Mouse (Mus musculus) forebrain, postnatal 0 days (tissue): Measurements from ENCODE around the gene Mapkapk3. TPM values are rescaled to one million over a fixed set of nuclear protein-coding genes. Genes with fewer than 3 reads are reported as not detected.
A peak's percentile ranks its signal among the peaks of the same experiment; 100 is the strongest.

Experiments used
- ATAC-seq: fragments of 200-750 bp; cut with Nextera tagmentation; 2 replicates; pipeline ENCODE4 v1.8.0; 2017; ENCODE audit warnings: mild to moderate bottlenecking, moderate library complexity
- DNase-seq: peaks from one replicate; pipeline ENCODE4 v3.0.0-alpha.2; 2015
- H3K27ac ChIP-seq: fragments of 300-500 bp; sonication (generic); 2 replicates; pipeline ENCODE4 v1.5.1; 2014; ENCODE audit warnings: low read depth, mild to moderate bottlenecking, antibody characterized with exemption, low read length, moderate library complexity, mixed read lengths
- H3K27me3 ChIP-seq: fragments of 300-500 bp; sonication (generic); 2 replicates; pipeline ENCODE4 v1.6.1; 2014; ENCODE audit warnings: mild to moderate bottlenecking, low read length, mixed read lengths; ENCODE audit not compliant: insufficient read depth
- H3K36me3 ChIP-seq: fragments of 300-500 bp; sonication (generic); 2 replicates; pipeline ENCODE4 v1.6.1; 2014; ENCODE audit warnings: mild to moderate bottlenecking, moderate library complexity; ENCODE audit not compliant: insufficient read depth
- H3K4me1 ChIP-seq: fragments of 300-500 bp; sonication (generic); 2 replicates; pipeline ENCODE4 v1.6.1; 2014; ENCODE audit warnings: antibody characterized with exemption; ENCODE audit not compliant: insufficient read depth
- H3K4me2 ChIP-seq: fragments of 300-500 bp; sonication (generic); 2 replicates; pipeline ENCODE4 v1.6.1; 2014; ENCODE audit warnings: low read depth, mild to moderate bottlenecking, moderate library complexity
- H3K4me3 ChIP-seq: fragments of 300-500 bp; sonication (generic); 2 replicates; pipeline ENCODE4 v1.5.1; 2014; ENCODE audit warnings: low read depth, low read length, mixed read lengths
- H3K9ac ChIP-seq: fragments of 300-500 bp; sonication (generic); 2 replicates; pipeline ENCODE4 v1.6.1; 2014; ENCODE audit warnings: mild to moderate bottlenecking
- H3K9me3 ChIP-seq: fragments of 300-500 bp; sonication (generic); 2 replicates; pipeline ENCODE4 v1.6.1; 2016; ENCODE audit warnings: low read length
- CTCF ChIP-seq: sonication (generic); IDR thresholded peaks from 2 replicates; pipeline ENCODE4 v1.5.1; 2016; ENCODE audit warnings: antibody characterized with exemption, control low read depth, low read depth
- WGBS: fragments of 180-500 bp; shearing (Covaris S2); extraction: QIAGEN DNeasy Blood & Tissue Kit; methylation state at CpG from one replicate; pipeline ENCODE4 v1.1.7; 2014; 5-methylcytosine and 5-hydroxymethylcytosine counted together
- polyA plus RNA-seq: library from polyadenylated mRNA; unstranded; fragments of >200 nt; fragmentation: Nextera tagmentation; extraction: Ambion mirVana; gene quantifications from 2 replicates; pipeline ENCODE4 v1.2.1, GENCODE M21; 2015
- total RNA-seq: library from RNA; depleted of rRNA; stranded (reverse); fragments of >200 nt; gene quantifications from 2 replicates; pipeline ENCODE4 v1.2.3, GENCODE M21; 2014

Gene Mapkapk3
- total and polyA plus RNA-seq, 2 experiments from 2014 or later, result 1.5 to 1.6 TPM

DNA sequence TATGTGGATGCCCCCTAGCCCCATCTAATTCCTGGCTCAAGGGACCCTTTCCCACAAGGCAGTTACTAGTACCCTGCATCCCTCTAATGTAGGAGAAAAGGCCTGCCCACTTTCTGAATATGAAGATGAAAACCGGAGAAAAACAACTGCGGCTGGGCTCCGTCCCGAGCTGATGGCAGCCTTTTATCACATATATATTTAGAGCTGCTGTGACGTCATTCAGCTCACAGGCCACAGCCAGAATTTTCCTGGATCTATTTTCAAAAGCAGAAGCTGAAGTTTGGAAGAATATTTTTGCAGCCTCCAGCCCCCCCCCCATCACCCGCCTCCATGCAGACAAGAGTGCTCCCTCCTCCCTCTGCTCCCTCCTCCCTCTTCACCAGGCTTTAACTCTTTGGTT lies 30.1 kb downstream of the Mapkapk3 start:
- H3K4me2 ChIP-seq, result no peak overlapping the region
- no peak overlapping the region; the same call in 1 of the 2 replicates for H3K9ac ChIP-seq
- no peak overlapping the region for H3K4me3 ChIP-seq
- no peaks in the 10 kb centered on the region for H3K36me3 ChIP-seq
- ATAC-seq (peak; percentile 63), DNase-seq (peak; percentile 77)
- H3K27ac ChIP-seq, result peak overlapping the region; percentile 83
- 32% methylated on average over 6 of the region's 6 CpGs for WGBS
- H3K4me1 ChIP-seq, result peaks cover 22% of the 10 kb centered on the region
- TF ChIP-seq CTCF, result no peak
- H3K9me3 ChIP-seq, result no peaks in the 10 kb centered on the region
- no peaks in the 10 kb centered on the region for H3K27me3 ChIP-seq

DNA sequence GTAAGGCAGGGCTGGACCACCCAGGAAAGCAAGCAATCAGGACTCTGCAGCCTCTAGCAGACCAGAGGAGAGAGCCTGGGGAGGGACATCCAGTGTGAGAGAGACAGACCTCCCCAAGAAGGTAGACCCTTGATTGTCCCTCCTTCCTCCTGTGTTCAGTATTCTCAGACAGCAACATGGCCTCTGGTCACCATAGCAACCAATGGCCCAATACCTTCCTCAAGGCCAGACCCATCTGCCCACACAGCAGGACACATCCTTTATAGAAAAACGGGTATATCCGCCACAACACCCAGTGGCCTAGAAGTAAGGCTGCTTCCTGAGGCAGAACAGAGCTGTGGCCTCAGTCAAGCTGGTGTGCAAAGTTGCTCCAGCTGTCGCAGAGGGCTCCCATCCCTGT lies 34.1 kb downstream of the Mapkapk3 start:
- H3K4me1 ChIP-seq, result peaks cover 44% of the 10 kb centered on the region
- 45% methylated on average over 3 of the region's 3 CpGs for WGBS
- H3K9me3 ChIP-seq, result no peaks in the 10 kb centered on the region
- no peak for TF ChIP-seq CTCF
- H3K4me3 ChIP-seq, result no peak overlapping the region
- H3K27me3 ChIP-seq, result no peaks in the 10 kb centered on the region
- no peak overlapping the region for H3K4me2 ChIP-seq
- H3K36me3 ChIP-seq, result no peaks in the 10 kb centered on the region
- no peak overlapping the region for H3K27ac ChIP-seq
- no peak overlapping the region for H3K9ac ChIP-seq
- no peak for ATAC-seq
- no peak for DNase-seq

DNA sequence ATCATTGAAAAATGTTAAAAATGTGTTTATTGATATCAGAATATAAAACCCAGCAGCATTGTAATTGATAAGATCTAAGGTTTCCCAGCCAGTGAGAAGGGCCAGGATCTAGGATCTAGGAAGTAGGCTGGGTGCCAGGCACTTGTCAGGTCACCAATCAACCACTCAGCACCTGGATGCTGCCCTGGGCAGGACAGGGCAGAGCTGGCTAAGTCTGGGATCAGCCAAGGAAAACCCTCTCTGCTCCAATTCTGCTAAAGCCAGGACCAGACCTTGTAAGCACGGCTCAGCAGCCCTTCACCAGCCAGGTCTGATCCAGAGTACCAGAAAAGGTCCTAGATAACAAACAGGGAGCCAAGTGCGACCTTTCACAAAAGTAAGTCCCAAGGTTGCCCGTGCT lies 34.8 kb downstream of the Mapkapk3 start:
- H3K4me3 ChIP-seq, result no peak overlapping the region
- no peaks in the 10 kb centered on the region for H3K36me3 ChIP-seq
- H3K9ac ChIP-seq, result no peak overlapping the region
- H3K27me3 ChIP-seq, result no peaks in the 10 kb centered on the region
- H3K4me1 ChIP-seq, result peaks cover 42% of the 10 kb centered on the region
- TF ChIP-seq CTCF, result no peak
- WGBS, result 81% methylated on average over 3 of the region's 3 CpGs
- no peak overlapping the region for H3K4me2 ChIP-seq
- peak overlapping the region; percentile 66; the same call in 1 of the 2 replicates for H3K27ac ChIP-seq
- no peaks in the 10 kb centered on the region for H3K9me3 ChIP-seq
- ATAC-seq (no peak), DNase-seq (no peak)

DNA sequence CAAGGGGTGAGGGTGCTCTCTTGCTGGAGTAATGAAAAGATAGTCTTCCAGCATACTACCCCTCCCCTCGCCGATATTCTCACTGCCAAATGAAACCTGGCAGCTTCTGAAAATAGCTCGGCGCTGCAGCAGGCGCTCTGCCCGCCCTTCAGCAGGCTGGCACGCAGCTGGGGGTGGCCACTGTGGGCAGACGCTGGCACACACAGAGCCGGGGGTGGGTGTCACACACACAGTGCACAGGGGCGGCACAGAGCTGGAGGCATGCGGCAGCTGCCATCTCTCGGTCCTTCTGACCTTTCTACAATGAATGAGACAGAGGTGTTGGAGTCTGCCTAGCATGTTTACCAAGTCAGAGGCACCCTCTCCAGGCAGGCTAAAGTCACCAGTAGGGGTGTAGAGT lies 35.2 kb downstream of the Mapkapk3 start:
- peak overlapping the region; percentile 23; the same call in 1 of the 2 replicates for H3K9ac ChIP-seq
- H3K36me3 ChIP-seq, result no peaks in the 10 kb centered on the region
- H3K4me1 ChIP-seq, result peaks cover 40% of the 10 kb centered on the region
- TF ChIP-seq CTCF, result peak; percentile 23
- peak overlapping the region; percentile 66 for H3K27ac ChIP-seq
- no peaks in the 10 kb centered on the region for H3K9me3 ChIP-seq
- 21% methylated on average over 12 of the region's 12 CpGs for WGBS
- H3K4me2 ChIP-seq, result peak overlapping the region; percentile 36
- DNase-seq, result peak; percentile 81
- H3K27me3 ChIP-seq, result no peaks in the 10 kb centered on the region
- H3K4me3 ChIP-seq, result no peak overlapping the region
- peak; percentile 89 for ATAC-seq

DNA sequence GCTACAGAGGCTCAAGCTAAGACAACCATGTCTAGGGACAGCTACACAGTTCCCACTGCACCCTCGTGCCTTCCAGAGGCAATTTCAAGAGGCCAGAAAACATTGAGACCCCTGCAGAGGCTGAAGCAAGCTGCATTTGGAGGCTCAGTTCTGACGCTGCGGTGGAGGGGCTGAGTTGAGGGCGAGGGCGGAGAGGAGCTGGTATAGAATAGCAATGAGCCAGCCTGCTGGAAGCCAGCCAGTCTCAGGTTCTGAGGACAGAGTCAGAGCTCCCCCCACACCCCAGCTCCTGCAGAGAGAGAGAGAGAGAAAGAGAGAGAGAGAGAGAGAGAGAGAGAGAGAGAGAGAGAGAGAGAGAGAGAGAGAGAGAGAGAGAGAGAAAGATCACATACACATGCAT lies 37.5 kb downstream of the Mapkapk3 start:
- Histone ChIP-seq H3K9me3 (no peaks in the 10 kb centered on the region), H3K4me3 (no peak overlapping the region), H3K9ac (no peak overlapping the region), H3K4me1 (peaks cover 35% of the 10 kb centered on the region), H3K27me3 (no peaks in the 10 kb centered on the region), H3K36me3 (no peaks in the 10 kb centered on the region), H3K4me2 (no peak overlapping the region), H3K27ac (peak overlapping the region; percentile 37)
- 2% methylated on average over 5 of the region's 5 CpGs for WGBS
- 0 out of 2 replicates have a peak, but pooled peaks have one; percentile 4 for TF ChIP-seq CTCF
- peak; percentile 65 for ATAC-seq
- peak; percentile 71 for DNase-seq

DNA sequence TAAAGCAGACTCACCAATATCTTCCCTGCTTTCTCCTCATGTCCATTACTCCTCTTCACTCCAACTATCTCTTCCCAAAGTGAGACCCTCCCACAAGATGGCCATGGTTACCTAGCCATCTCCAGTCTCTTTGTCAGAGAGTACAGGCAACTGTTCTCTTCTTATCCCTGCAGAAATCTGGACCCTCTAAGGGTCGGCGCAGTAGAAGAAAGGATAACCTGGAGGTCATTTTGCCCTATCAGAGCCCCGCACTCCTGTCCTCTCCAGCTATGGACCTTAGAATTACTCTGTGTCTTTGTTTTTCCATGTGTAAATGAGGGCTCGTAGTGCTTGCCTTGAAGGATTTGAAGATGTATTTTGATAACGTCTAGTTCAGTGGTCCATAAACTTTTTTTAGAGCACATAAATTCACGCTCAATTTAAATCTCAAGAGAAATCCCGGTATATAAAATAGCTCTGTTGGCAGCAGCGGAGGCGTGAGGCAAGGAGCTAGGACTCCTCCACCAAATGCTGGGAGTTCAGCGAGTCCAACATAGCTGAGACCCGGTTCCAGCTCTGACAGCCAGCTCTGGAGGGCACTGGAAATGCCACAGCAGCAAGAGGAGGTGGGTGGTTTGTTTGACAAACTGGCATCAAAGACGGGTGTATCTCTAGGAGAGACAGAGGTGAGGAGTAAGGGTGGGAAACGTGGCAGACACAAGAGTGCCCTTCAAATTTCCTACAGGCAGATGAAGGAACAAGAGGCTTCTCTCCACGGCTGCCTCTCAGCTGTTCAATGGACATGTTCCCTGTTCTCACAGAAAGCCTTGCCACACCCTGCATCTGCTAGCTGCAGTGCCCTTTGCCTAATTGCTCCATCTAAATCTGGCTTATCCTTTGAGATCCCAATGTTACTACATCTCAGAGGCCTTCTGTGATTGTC lies 39.0 kb downstream of the Mapkapk3 start:
- ATAC-seq (no peak), DNase-seq (no peak)
- Histone ChIP-seq H3K4me1 (peaks cover 35% of the 10 kb centered on the region), H3K27me3 (no peaks in the 10 kb centered on the region), H3K4me3 (no peak overlapping the region), H3K36me3 (no peaks in the 10 kb centered on the region), H3K9ac (no peak overlapping the region), H3K4me2 (no peak overlapping the region), H3K9me3 (no peaks in the 10 kb centered on the region), H3K27ac (peak overlapping the region; percentile 68)
- TF ChIP-seq CTCF, result no peak
- WGBS, result 64% methylated on average over 14 of the region's 14 CpGs

DNA sequence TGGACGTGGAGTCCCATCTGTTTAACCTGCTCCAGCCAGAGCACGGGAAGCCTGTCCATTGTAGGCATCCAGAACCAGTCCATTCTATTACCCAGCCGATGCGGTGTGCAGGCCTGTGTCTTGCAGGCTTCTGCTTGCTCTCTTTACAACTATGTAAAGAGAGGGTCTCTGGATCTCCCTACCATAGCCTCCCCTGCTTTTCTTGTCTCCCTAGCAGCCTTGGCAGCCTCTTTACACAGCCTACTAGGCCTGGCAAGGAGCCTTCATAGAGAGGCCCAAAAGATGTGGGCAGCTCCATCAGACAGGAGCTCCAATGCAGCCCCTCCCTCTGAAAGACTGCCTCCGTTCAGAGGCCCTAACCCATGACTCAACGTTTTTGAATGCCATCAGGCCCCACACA lies 40.5 kb downstream of the Mapkapk3 start:
- no peak overlapping the region for H3K4me2 ChIP-seq
- H3K9me3 ChIP-seq, result no peaks in the 10 kb centered on the region
- no peak overlapping the region for H3K9ac ChIP-seq
- H3K27me3 ChIP-seq, result no peaks in the 10 kb centered on the region
- TF ChIP-seq CTCF, result no peak
- 57% methylated on average over 6 of the region's 6 CpGs for WGBS
- H3K27ac ChIP-seq, result no peak overlapping the region
- peaks cover 27% of the 10 kb centered on the region for H3K4me1 ChIP-seq
- no peak overlapping the region for H3K4me3 ChIP-seq
- no peaks in the 10 kb centered on the region for H3K36me3 ChIP-seq
- ATAC-seq (peak; percentile 32; the same call in 1 of the 2 replicates), DNase-seq (no peak)
